Mouse (Mus musculus): Measurements from ENCODE around the gene Gm12794. TPM values are rescaled to one million over a fixed set of nuclear protein-coding genes. Genes with fewer than 3 reads are reported as not detected.
"Not testable (repeated sequence)": the region's sequence is repeated elsewhere in the genome, so short reads cannot be mapped to it uniquely, and the experiment has no call there.

The Gm12794 gene
- polyA plus RNA-seq (2015; fragmentation: Nextera tagmentation; extraction: Ambion mirVana) = not detected in 2 replicates

GRCm38 (mm10) chr4:101940107-101940506 lies at the start of gene Gm12794:
Gene Gm12794, plus strand, starts transcription at chr4:101940407.
- not testable (repeated sequence) for H3K9me3 ChIP-seq (replicated peaks); H3K27ac ChIP-seq (replicated peaks); H3K4me1 ChIP-seq; ATAC-seq (ENCODE audit: insufficient number of reproducible peaks, low FRiP score, low TSS enrichment, low read depth); H3K4me3 ChIP-seq (replicated peaks); H3K36me3 ChIP-seq; H3K27me3 ChIP-seq; H3K9ac ChIP-seq; H3K4me2 ChIP-seq (replicated peaks)
- 78% methylated on average over 2 of the region's 2 CpGs for WGBS

GRCm38 (mm10) chr4:101893656-101894420 lies 46.4 kb upstream of the Gm12794 start, which contains the start of gene C130073F10Rik:
Gene C130073F10Rik, minus strand, starts transcription at chr4:101893789.
- Histone ChIP-seq H3K36me3 (no peaks in the 10 kb centered on the region), H3K4me2 (replicated peaks) (no peak within 1 kb of the TSS), H3K27me3 (no peaks in the 10 kb centered on the region), H3K4me1 (no peaks in the 10 kb centered on the region), H3K9me3 (replicated peaks) (no peaks in the 10 kb centered on the region), H3K4me3 (replicated peaks) (no peak within 1 kb of the TSS), H3K9ac (no peak within 1 kb of the TSS), H3K27ac (replicated peaks) (no peak within 1 kb of the TSS)
- ATAC-seq (ENCODE audit: insufficient number of reproducible peaks, low FRiP score, low TSS enrichment, low read depth) = no peak
- 72% methylated on average over 7 of the region's 7 CpGs for WGBS

DNA sequence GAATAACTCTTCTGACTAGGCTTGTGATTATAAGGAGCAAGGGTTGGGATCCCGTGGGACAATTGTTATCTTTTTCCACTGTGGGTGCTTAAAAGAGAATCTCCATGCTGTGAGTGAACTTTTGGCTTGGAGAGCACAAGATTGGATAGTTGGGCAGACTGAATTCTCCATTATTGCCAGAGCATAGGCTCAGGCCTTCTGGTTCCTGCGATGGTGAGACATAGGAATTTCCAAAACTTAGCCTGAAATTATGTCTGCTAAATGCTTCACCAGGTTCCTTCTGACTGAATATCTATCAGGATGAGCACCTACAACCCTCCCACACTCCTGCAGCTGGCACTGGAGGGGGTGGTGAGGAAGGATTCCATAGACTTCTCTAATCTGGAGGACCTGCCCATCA lies 31.4 kb upstream of the Gm12794 start, which contains the start of gene Gm12800:
Gm12800 (plus strand) TSS at position 301 of the 400 bp plus-strand sequence.
- H3K4me1 ChIP-seq; H3K27me3 ChIP-seq; H3K4me3 ChIP-seq (replicated peaks); H3K27ac ChIP-seq (replicated peaks); H3K36me3 ChIP-seq; H3K9me3 ChIP-seq (replicated peaks); ATAC-seq (ENCODE audit: insufficient number of reproducible peaks, low FRiP score, low TSS enrichment, low read depth); H3K4me2 ChIP-seq (replicated peaks); H3K9ac ChIP-seq: not testable (repeated sequence)
- WGBS = 94% methylated on average over 2 of the region's 2 CpGs

GRCm38 (mm10) chr4:101980949-101981348 lies 40.7 kb downstream of the Gm12794 start, which contains the start of gene Gm12790:
Gene Gm12790, minus strand, starts transcription at chr4:101981049.
- not testable (repeated sequence) for H3K27ac ChIP-seq (replicated peaks); H3K9ac ChIP-seq; H3K27me3 ChIP-seq; H3K36me3 ChIP-seq; H3K4me3 ChIP-seq (replicated peaks); H3K4me2 ChIP-seq (replicated peaks); H3K4me1 ChIP-seq; H3K9me3 ChIP-seq (replicated peaks); ATAC-seq (ENCODE audit: insufficient number of reproducible peaks, low FRiP score, low TSS enrichment, low read depth)
- 67% methylated on average over 1 of the region's 5 CpGs for WGBS

GRCm38 (mm10) chr4:101985678-101986077 lies 45.5 kb downstream of the Gm12794 start:
- H3K4me1 ChIP-seq = no peaks in the 10 kb centered on the region
- no peak overlapping the region for H3K4me2 ChIP-seq (replicated peaks)
- H3K27ac ChIP-seq (replicated peaks) = no peak overlapping the region
- H3K36me3 ChIP-seq = no peaks in the 10 kb centered on the region
- no peak overlapping the region for H3K9ac ChIP-seq
- WGBS = 90% methylated on average over 5 of the region's 5 CpGs
- H3K4me3 ChIP-seq (replicated peaks) = no peak overlapping the region
- H3K9me3 ChIP-seq (replicated peaks) = no peaks in the 10 kb centered on the region
- ATAC-seq (ENCODE audit: insufficient number of reproducible peaks, low FRiP score, low TSS enrichment, low read depth) = no peak
- no peaks in the 10 kb centered on the region for H3K27me3 ChIP-seq

- WGBS = 79% methylated on average over 2 of the region's 2 CpGs
- not testable (repeated sequence) for H3K27me3 ChIP-seq; H3K27ac ChIP-seq (replicated peaks); H3K4me3 ChIP-seq (replicated peaks); H3K9me3 ChIP-seq (replicated peaks); H3K36me3 ChIP-seq; H3K4me1 ChIP-seq; H3K9ac ChIP-seq; ATAC-seq (ENCODE audit: insufficient number of reproducible peaks, low FRiP score, low TSS enrichment, low read depth); H3K4me2 ChIP-seq (replicated peaks)
These were observed 46.1 kb downstream of the Gm12794 start, which contains the start of gene Gm12789 for GRCm38 (mm10) chr4:101986326-101986725. Gene Gm12789, plus strand, starts transcription at chr4:101986626.

Other genes starting within 250 kb of the Gm12794 start
- 12.7 and 14.2 TPM in 2 replicates for gene Lepr, start 223.0 kb upstream of the Gm12794 start, polyA plus RNA-seq (2015; fragmentation: Nextera tagmentation; extraction: Ambion mirVana)
- not detected in 2 replicates for gene B020004J07Rik, start 96.4 kb upstream of the Gm12794 start, polyA plus RNA-seq (2015; fragmentation: Nextera tagmentation; extraction: Ambion mirVana)
- 0.43 and 0.50 TPM in 2 replicates for gene C130073F10Rik, start 46.6 kb upstream of the Gm12794 start, polyA plus RNA-seq (2015; fragmentation: Nextera tagmentation; extraction: Ambion mirVana)
- not detected in 2 replicates for gene Gm12800, start 31.3 kb upstream of the Gm12794 start, polyA plus RNA-seq (2015; fragmentation: Nextera tagmentation; extraction: Ambion mirVana)
- not detected in 2 replicates for gene Gm12790, start 40.6 kb downstream of the Gm12794 start, polyA plus RNA-seq (2015; fragmentation: Nextera tagmentation; extraction: Ambion mirVana)
- gene Gm12789, start 46.2 kb downstream of the Gm12794 start, polyA plus RNA-seq (2015; fragmentation: Nextera tagmentation; extraction: Ambion mirVana) = not detected in 2 replicates
- gene Pde4b, start 147.1 kb downstream of the Gm12794 start, polyA plus RNA-seq (2015; fragmentation: Nextera tagmentation; extraction: Ambion mirVana) = 15.5 and 17.1 TPM in 2 replicates

Measured in embryonic facial prominence, embryonic 15.5 days (tissue).